Mouse (Mus musculus) C2C12 (cell line): Measurements from ENCODE around the gene Hap1.

Source experiments
- CTCF ChIP-seq: IDR thresholded peaks from one replicate; pipeline ENCODE4 v1.5.1; 2011; ENCODE audit not compliant: control insufficient read depth, insufficient read depth, insufficient read length
- MAX ChIP-seq: IDR thresholded peaks from one replicate; pipeline ENCODE4 v1.6.1; 2011; ENCODE audit warnings: mild to moderate bottlenecking, control low read depth
- USF1 ChIP-seq: IDR thresholded peaks from one replicate; pipeline ENCODE4 v1.6.1; 2011; ENCODE audit warnings: low read depth, mild to moderate bottlenecking, control low read depth, moderate library complexity

- no peak for TF ChIP-seq USF1
- no peak for TF ChIP-seq MAX
- TF ChIP-seq CTCF = no peak
These were observed 38.6 kb upstream of the Hap1 start for GRCm38 (mm10) chr11:100394353-100395074.
